Mouse (Mus musculus) lung, postnatal 0 days (tissue): ENCODE measurements around the gene Cisd2.

Experiments
- CTCF ChIP-seq: IDR thresholded peaks from 2 replicates; pipeline ENCODE4 v1.5.1; 2016; ENCODE audit warnings: antibody characterized with exemption, mild to moderate bottlenecking
- EP300 ChIP-seq: IDR thresholded peaks from 2 replicates; pipeline ENCODE4 v1.6.1; 2016; ENCODE audit warnings: antibody characterized with exemption, mild to moderate bottlenecking, control low read depth

DNA sequence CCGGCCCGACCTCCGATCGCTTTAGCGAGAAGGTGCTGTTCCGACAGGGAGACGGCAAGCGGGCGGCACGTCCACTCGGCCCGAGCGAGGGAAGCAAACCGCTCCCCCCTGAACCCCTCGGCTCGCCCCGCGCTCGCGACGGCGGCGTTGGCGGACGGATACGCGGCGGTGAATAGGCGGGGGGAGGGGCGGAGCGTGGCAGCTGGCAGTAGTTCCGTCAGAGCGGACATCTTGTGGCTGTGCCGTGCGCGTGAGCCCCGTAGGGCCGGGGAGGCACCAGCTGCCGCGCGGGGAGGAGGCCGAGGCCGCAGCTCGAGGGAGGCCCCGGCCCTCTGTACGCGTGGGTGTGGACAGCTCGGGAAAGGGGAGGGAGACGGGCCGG, 14.8 kb upstream of the Cisd2 start:
- no peak for TF ChIP-seq CTCF
- no peak for TF ChIP-seq EP300
